Mouse (Mus musculus) hindbrain, embryonic 14.5 days (tissue): ENCODE data around the gene Capza1. TPM values are rescaled to one million over a fixed set of nuclear protein-coding genes. Genes with fewer than 3 reads are reported as not detected.

ENCODE experiments used
- ATAC-seq: fragments of 200-750 bp; cut with Nextera tagmentation; 2 replicates; pipeline ENCODE4 v1.8.0; 2017; ENCODE audit warnings: moderate number of reproducible peaks, mild to moderate bottlenecking, moderate TSS enrichment, moderate library complexity; ENCODE audit not compliant: low FRiP score
- DNase-seq: peaks from one replicate; pipeline ENCODE4 v3.0.0-alpha.2; 2015; ENCODE audit warnings: low spot score
- H3K27ac ChIP-seq: fragments of 300-500 bp; sonication (generic); 2 replicates; pipeline ENCODE4 v1.5.1; 2014; ENCODE audit warnings: mild to moderate bottlenecking, moderate library complexity
- H3K27me3 ChIP-seq: fragments of 300-500 bp; sonication (generic); 2 replicates; pipeline ENCODE4 v1.6.1; 2014; ENCODE audit warnings: mild to moderate bottlenecking, low read length, mixed read lengths; ENCODE audit not compliant: control insufficient read depth, insufficient read depth
- H3K36me3 ChIP-seq: fragments of 300-500 bp; sonication (generic); replicated peaks from 2 replicates; pipeline ENCODE4 v1.6.1; 2014; ENCODE audit not compliant: control insufficient read depth, insufficient read depth
- H3K4me1 ChIP-seq: fragments of 300-500 bp; sonication (generic); replicated peaks from 2 replicates; pipeline ENCODE4 v1.6.1; 2014; ENCODE audit warnings: antibody characterized with exemption, low read length, mixed read lengths; ENCODE audit not compliant: control insufficient read depth, insufficient read depth
- H3K4me2 ChIP-seq: fragments of 300-500 bp; sonication (generic); replicated peaks from 2 replicates; pipeline ENCODE4 v1.6.1; 2014; ENCODE audit warnings: mild to moderate bottlenecking, moderate library complexity
- H3K4me3 ChIP-seq: fragments of 300-500 bp; sonication (generic); replicated peaks from 2 replicates; pipeline ENCODE4 v1.5.1; 2014; ENCODE audit warnings: mild to moderate bottlenecking, low read length
- H3K9ac ChIP-seq: fragments of 300-500 bp; sonication (generic); 2 replicates; pipeline ENCODE4 v1.6.1; 2014
- H3K9me3 ChIP-seq: fragments of 300-500 bp; sonication (generic); 2 replicates; pipeline ENCODE4 v1.6.1; 2016; ENCODE audit warnings: low read length; ENCODE audit not compliant: control insufficient read depth
- WGBS: fragments of 180-500 bp; shearing (Covaris S2); extraction: QIAGEN DNeasy Blood & Tissue Kit; methylation state at CpG from one replicate; pipeline ENCODE4 v1.1.7; 2014; 5-methylcytosine and 5-hydroxymethylcytosine counted together
- polyA plus RNA-seq: library from polyadenylated mRNA; unstranded; fragments of >200 nt; fragmentation: Nextera tagmentation; extraction: Ambion mirVana; gene quantifications from 2 replicates; pipeline ENCODE4 v1.2.1, GENCODE M21; 2014

Gene Capza1
- polyA plus RNA-seq, 1 experiment from 2014 or later, result 166 TPM

GRCm38 (mm10) chr3:104812254-104812653 is 52.1 kb downstream of the Capza1 start:
- ATAC-seq, result no peak
- Histone ChIP-seq H3K4me1 (peaks cover 3% of the 10 kb centered on the region; the same call in 1 of the 2 replicates), H3K9ac (no peak overlapping the region), H3K4me3 (no peak overlapping the region), H3K27ac (no peak overlapping the region), H3K9me3 (no peaks in the 10 kb centered on the region), H3K36me3 (no peaks in the 10 kb centered on the region), H3K4me2 (no peak overlapping the region), H3K27me3 (no peaks in the 10 kb centered on the region)
- 90% methylated on average over 4 of the region's 4 CpGs for WGBS
- no peak for DNase-seq

GRCm38 (mm10) chr3:104811752-104812151 is 52.6 kb downstream of the Capza1 start:
- no peak overlapping the region for H3K9ac ChIP-seq
- no peak for ATAC-seq
- no peaks in the 10 kb centered on the region for H3K9me3 ChIP-seq
- H3K4me3 ChIP-seq, result no peak overlapping the region
- no peaks in the 10 kb centered on the region for H3K27me3 ChIP-seq
- no peak overlapping the region for H3K27ac ChIP-seq
- H3K36me3 ChIP-seq, result no peaks in the 10 kb centered on the region
- no peak for DNase-seq
- no peak overlapping the region for H3K4me2 ChIP-seq
- WGBS, result 45% methylated on average over 3 of the region's 3 CpGs
- no peaks in the 10 kb centered on the region for H3K4me1 ChIP-seq

- no peak for DNase-seq
- no peak for ATAC-seq
- Histone ChIP-seq H3K27ac (no peak overlapping the region), H3K27me3 (no peaks in the 10 kb centered on the region), H3K4me2 (no peak overlapping the region), H3K4me1 (no peaks in the 10 kb centered on the region), H3K36me3 (no peaks in the 10 kb centered on the region; the same call in 1 of the 2 replicates), H3K9me3 (no peaks in the 10 kb centered on the region), H3K4me3 (no peak overlapping the region), H3K9ac (no peak overlapping the region)
- 88% methylated on average over 9 of the region's 9 CpGs for WGBS
These were observed 58.8 kb downstream of the Capza1 start for GRCm38 (mm10) chr3:104805539-104805938.

GRCm38 (mm10) chr3:104804312-104804711 is 60.0 kb downstream of the Capza1 start:
- DNase-seq, result no peak
- H3K36me3 ChIP-seq, result no peaks in the 10 kb centered on the region; the same call in 1 of the 2 replicates
- no peaks in the 10 kb centered on the region for H3K9me3 ChIP-seq
- no peak overlapping the region for H3K4me3 ChIP-seq
- 90% methylated on average over 10 of the region's 10 CpGs for WGBS
- no peak overlapping the region for H3K4me2 ChIP-seq
- no peak overlapping the region for H3K27ac ChIP-seq
- H3K9ac ChIP-seq, result no peak overlapping the region
- ATAC-seq, result no peak
- no peaks in the 10 kb centered on the region for H3K27me3 ChIP-seq
- no peaks in the 10 kb centered on the region for H3K4me1 ChIP-seq

- Histone ChIP-seq H3K9me3 (no peaks in the 10 kb centered on the region), H3K4me1 (no peaks in the 10 kb centered on the region), H3K4me3 (no peak overlapping the region), H3K27me3 (no peaks in the 10 kb centered on the region), H3K9ac (no peak overlapping the region), H3K27ac (no peak overlapping the region), H3K36me3 (no peaks in the 10 kb centered on the region; the same call in 1 of the 2 replicates), H3K4me2 (no peak overlapping the region)
- ATAC-seq (no peak), DNase-seq (no peak)
- WGBS, result 83% methylated on average over 6 of the region's 6 CpGs
These were observed 62.8 kb downstream of the Capza1 start for GRCm38 (mm10) chr3:104801481-104801880.

GRCm38 (mm10) chr3:104800681-104801080 is 63.6 kb downstream of the Capza1 start:
- Histone ChIP-seq H3K36me3 (no peaks in the 10 kb centered on the region; the same call in 1 of the 2 replicates), H3K9ac (no peak overlapping the region), H3K9me3 (no peaks in the 10 kb centered on the region), H3K4me2 (no peak overlapping the region), H3K4me3 (no peak overlapping the region), H3K27ac (no peak overlapping the region), H3K27me3 (no peaks in the 10 kb centered on the region), H3K4me1 (no peaks in the 10 kb centered on the region)
- DNase-seq (no peak), ATAC-seq (no peak)
- 94% methylated on average over 11 of the region's 11 CpGs for WGBS

GRCm38 (mm10) chr3:104796430-104797082 is 67.7 kb downstream of the Capza1 start:
- no peak for ATAC-seq
- no peak overlapping the region for H3K9ac ChIP-seq
- 89% methylated on average over 15 of the region's 15 CpGs for WGBS
- H3K27me3 ChIP-seq, result no peaks in the 10 kb centered on the region
- H3K4me1 ChIP-seq, result no peaks in the 10 kb centered on the region; the same call in 1 of the 2 replicates
- H3K27ac ChIP-seq, result no peak overlapping the region
- no peaks in the 10 kb centered on the region for H3K36me3 ChIP-seq
- no peak for DNase-seq
- no peaks in the 10 kb centered on the region for H3K9me3 ChIP-seq
- no peak overlapping the region for H3K4me2 ChIP-seq
- no peak overlapping the region for H3K4me3 ChIP-seq

- H3K27ac ChIP-seq, result no peak overlapping the region
These were observed 68.5 kb downstream of the Capza1 start for GRCm38 (mm10) chr3:104795661-104796340.

GRCm38 (mm10) chr3:104794953-104795470 is 69.3 kb downstream of the Capza1 start:
- Histone ChIP-seq H3K4me2 (no peak overlapping the region), H3K27me3 (0 out of 2 replicates have a peak, but pooled peaks cover 1% of the 10 kb centered on the region), H3K4me3 (no peak overlapping the region), H3K4me1 (peaks cover 5% of the 10 kb centered on the region; the same call in 1 of the 2 replicates), H3K27ac (no peak overlapping the region; the same call in 1 of the 2 replicates), H3K9me3 (no peaks in the 10 kb centered on the region), H3K9ac (no peak overlapping the region), H3K36me3 (no peaks in the 10 kb centered on the region)
- ATAC-seq (no peak), DNase-seq (no peak)
- 78% methylated on average over 12 of the region's 12 CpGs for WGBS

More at GRCm38 (mm10) chr3:104795661-104796340, 68.5 kb downstream of the Capza1 start:
- 71% methylated on average over 15 of the region's 15 CpGs for WGBS
- Histone ChIP-seq H3K27me3 (no peaks in the 10 kb centered on the region), H3K9ac (no peak overlapping the region), H3K4me1 (no peaks in the 10 kb centered on the region; the same call in 1 of the 2 replicates), H3K4me3 (no peak overlapping the region), H3K9me3 (no peaks in the 10 kb centered on the region), H3K36me3 (no peaks in the 10 kb centered on the region), H3K4me2 (no peak overlapping the region)
- ATAC-seq (no peak), DNase-seq (no peak)
